Comparison of ENCODE assay signal across 8 mouse cellular contexts in genomic region chr7:134566322-134566721, GRCm38 (mm10).
A peak's percentile ranks its signal among the peaks of the same experiment; 100 is the strongest.
DNase-seq lines count a peak whose midpoint lies in the region; ATAC-seq and TF ChIP-seq lines count a peak whose summit lies in the region.

No protein-coding gene starts in this region.

- no peak overlapping the region for H3K4me3 ChIP-seq in forebrain, postnatal 0 days (ENCODE audit: low read depth, low read length)
- no peak overlapping the region for H3K4me3 ChIP-seq in forebrain, embryonic 12.5 days (replicated peaks)
- H3K4me3 ChIP-seq in left cerebral cortex, adult 2 months, result no peak overlapping the region

- no peaks in the 10 kb centered on the region for H3K36me3 ChIP-seq in forebrain, postnatal 0 days (ENCODE audit: insufficient read depth)
- no peaks in the 10 kb centered on the region for H3K36me3 ChIP-seq in forebrain, embryonic 12.5 days (replicated peaks)

- TF ChIP-seq CTCF in forebrain, postnatal 0 days (IDR thresholded peaks at IDR 0.05; ENCODE audit: low read depth), result peak; percentile 65
- peak; percentile 80 for TF ChIP-seq CTCF in left cerebral cortex, adult 2 months (IDR thresholded peaks at IDR 0.05)

- peak; percentile 40 for DNase-seq in forebrain, postnatal 0 days
- peak; percentile 80 for DNase-seq in adipocyte (ENCODE audit: low spot score)
- DNase-seq in embryo, embryonic 10 days (ENCODE audit: low spot score), result peak; percentile 79
- DNase-seq in left cerebral cortex, adult 2 months (ENCODE audit: extremely low spot score in 1 of 2, low spot score in 2 of 2), result peak; percentile 66 to 73
- peak; percentile 3 for DNase-seq in naive thymus-derived CD4-positive, alpha-beta T cell, adult 2 months (ENCODE audit: low read depth)
- DNase-seq in thymus, postnatal 25 days, result peak; percentile 42

- intact Hi-C loops in left cerebral cortex, adult 2 months (cut with DNase I), result loop anchor here (5.0 kb wide), 4 partner anchors 94 to 709 kb away; no protein-coding TSS in a partner anchor

- H3K27ac ChIP-seq in forebrain, postnatal 0 days (ENCODE audit: low read depth, low read length), result no peak overlapping the region
- H3K27ac ChIP-seq in forebrain, embryonic 12.5 days, result no peak overlapping the region
- H3K27ac ChIP-seq in left cerebral cortex, adult 2 months, result no peak overlapping the region

- H3K27me3 ChIP-seq in forebrain, postnatal 0 days (ENCODE audit: insufficient read depth, low read length), result no peaks in the 10 kb centered on the region
- H3K27me3 ChIP-seq in forebrain, embryonic 12.5 days, result no peaks in the 10 kb centered on the region

- ATAC-seq in forebrain, postnatal 0 days, result no peak
- ATAC-seq in forebrain, embryonic 12.5 days (ENCODE audit: low FRiP score), result no peak
- ATAC-seq in hematopoietic stem cell, adult 5-6 weeks (replicated peaks in 1 of 2; ENCODE audit: insufficient read depth in 1 of 2, low FRiP score in 2 of 2, low TSS enrichment in 1 of 2, low read depth in 1 of 2, poor library complexity in 2 of 2, severe bottlenecking in 2 of 2), result peak; percentile 62 to 66

- no peak overlapping the region for H3K9ac ChIP-seq in forebrain, postnatal 0 days
- H3K9ac ChIP-seq in forebrain, embryonic 12.5 days, result no peak overlapping the region

- H3K9me3 ChIP-seq in forebrain, postnatal 0 days (ENCODE audit: low read length), result no peaks in the 10 kb centered on the region
- H3K9me3 ChIP-seq in forebrain, embryonic 12.5 days, result no peaks in the 10 kb centered on the region

- 83% methylated on average over 5 of the region's 5 CpGs for WGBS in forebrain, postnatal 0 days
- 85% methylated on average over 5 of the region's 5 CpGs for WGBS in forebrain, embryonic 12.5 days

- H3K4me2 ChIP-seq in forebrain, postnatal 0 days (ENCODE audit: low read depth), result no peak overlapping the region
- no peak overlapping the region for H3K4me2 ChIP-seq in forebrain, embryonic 12.5 days

- H3K4me1 ChIP-seq in forebrain, postnatal 0 days (ENCODE audit: insufficient read depth), result no peaks in the 10 kb centered on the region
- no peaks in the 10 kb centered on the region for H3K4me1 ChIP-seq in forebrain, embryonic 12.5 days

Comparison
In these comparisons a context has a peak if more than half of its experiments do, and no peak if none do; other contexts are left out.
1. ATAC-seq: peak in hematopoietic stem cell, adult 5-6 weeks (2 of 2); none in forebrain, postnatal 0 days (single experiment) and forebrain, embryonic 12.5 days (single experiment).
2. DNase-seq: peak in every context shown above with its lines; median percentile 80 in adipocyte; 79 in embryo, embryonic 10 days; 70 in left cerebral cortex, adult 2 months; 42 in thymus, postnatal 25 days; 40 in forebrain, postnatal 0 days; 3 in naive thymus-derived CD4-positive, alpha-beta T cell, adult 2 months.